Mouse (Mus musculus): ENCODE measurements around the gene Amer3. TPM values are rescaled to one million over a fixed set of nuclear protein-coding genes. Genes with fewer than 3 reads are reported as not detected.
"Not testable (repeated sequence)": the region's sequence is repeated elsewhere in the genome, so short reads cannot be mapped to it uniquely, and the experiment has no call there.

Gene Amer3
- total RNA-seq, 2 experiments from 2014 or later = not detected

- intact Hi-C loops (cut with DNase I; ENCODE audit: low total_unique reads) = no loop called here
- DNase-seq = no peak
These were observed 8.0 kb downstream of the Amer3 start for GRCm38 (mm10) chr1:34587298-34588096.

DNA sequence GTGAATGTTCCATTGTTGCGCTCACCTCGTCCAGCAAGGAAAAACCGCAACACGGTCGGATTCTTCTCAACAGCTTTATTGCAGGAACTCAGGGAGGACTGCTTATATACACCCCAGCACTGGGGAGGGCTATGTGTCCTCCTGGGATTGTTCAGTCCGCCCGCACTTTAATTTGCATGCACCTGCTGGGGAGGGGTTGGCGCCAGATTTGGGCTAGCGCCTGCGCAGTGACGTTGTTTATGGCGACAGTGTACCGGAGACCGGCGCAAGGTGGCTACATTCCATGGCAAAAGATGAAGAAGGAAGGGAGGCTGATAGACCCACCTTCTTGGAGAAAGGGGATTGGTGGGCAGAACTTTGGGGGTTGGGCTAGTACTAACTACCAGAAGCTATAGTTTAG is 20.5 kb downstream of the Amer3 start:
- no peak for DNase-seq
- intact Hi-C loops (cut with DNase I; ENCODE audit: low total_unique reads) = no loop called here

DNA sequence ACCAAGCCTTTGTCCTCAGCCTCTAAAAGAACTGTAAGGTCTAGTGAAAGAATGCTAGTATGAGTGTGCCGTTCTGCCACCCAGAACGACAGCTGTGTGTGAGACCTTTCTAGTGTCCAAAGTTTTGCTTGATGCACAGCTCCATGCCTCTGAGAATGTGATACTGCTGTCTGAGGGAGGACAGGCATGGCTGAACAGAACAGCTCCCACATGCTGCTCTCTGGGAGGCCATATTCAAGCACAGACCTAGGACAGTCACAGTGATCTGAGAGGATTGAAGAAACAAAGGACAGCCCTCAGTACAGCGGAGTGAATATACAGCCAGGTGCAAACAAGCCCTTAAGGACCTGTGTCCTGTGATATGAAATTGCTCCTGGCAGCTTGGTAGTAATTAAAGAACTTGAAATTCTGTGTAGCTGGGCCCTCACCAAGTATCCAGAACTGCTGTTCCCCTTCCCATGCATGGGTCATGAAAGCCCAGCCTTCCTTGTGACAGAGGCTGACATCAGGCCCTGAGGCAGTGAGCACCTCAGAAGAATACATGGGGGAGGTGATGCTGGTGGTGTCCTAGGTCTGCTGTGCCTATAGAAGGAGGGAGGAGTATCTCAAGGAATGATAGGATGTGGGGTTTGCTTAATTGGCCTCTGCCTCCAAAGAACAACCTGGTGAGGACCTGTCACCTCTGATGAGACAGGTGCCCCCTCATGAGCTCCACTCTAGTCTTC is 22.0 kb downstream of the Amer3 start:
- DNase-seq = no peak
- intact Hi-C loops (cut with DNase I; ENCODE audit: low total_unique reads) = no loop called here

- intact Hi-C loops (cut with DNase I; ENCODE audit: low total_unique reads) = no loop called here
These were observed 22.9 kb downstream of the Amer3 start for GRCm38 (mm10) chr1:34602363-34602762.

DNA sequence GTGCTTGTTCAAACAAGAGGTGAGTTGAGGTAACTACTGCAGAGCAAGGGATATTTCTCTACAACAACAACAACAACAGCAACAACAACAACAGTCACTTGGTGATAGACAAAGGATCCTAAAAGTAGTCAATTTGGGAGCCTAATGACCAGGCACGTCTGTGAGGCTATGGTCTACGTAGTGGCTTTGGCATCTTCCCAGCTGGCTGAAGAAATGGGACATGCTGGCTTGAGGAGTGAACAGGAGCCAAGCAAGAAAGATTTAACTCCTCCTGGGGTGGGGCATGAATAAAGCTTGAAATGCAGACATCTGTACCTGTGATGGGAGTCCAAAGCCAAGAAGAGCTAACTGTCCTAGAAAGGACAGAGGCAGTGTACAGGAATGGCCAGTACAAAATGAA is 34.3 kb downstream of the Amer3 start:
- DNase-seq = no peak

More at GRCm38 (mm10) chr1:34602363-34602762, 22.9 kb downstream of the Amer3 start:
- DNase-seq = peak; percentile 49

GRCm38 (mm10) chr1:34620116-34620515 is 40.7 kb downstream of the Amer3 start:
- DNase-seq; intact Hi-C loops (cut with DNase I; ENCODE audit: low total_unique reads): not testable (repeated sequence)

More for the DNA sequence above, 34.3 kb downstream of the Amer3 start:
- intact Hi-C loops (cut with DNase I; ENCODE audit: low total_unique reads) = no loop called here

DNA sequence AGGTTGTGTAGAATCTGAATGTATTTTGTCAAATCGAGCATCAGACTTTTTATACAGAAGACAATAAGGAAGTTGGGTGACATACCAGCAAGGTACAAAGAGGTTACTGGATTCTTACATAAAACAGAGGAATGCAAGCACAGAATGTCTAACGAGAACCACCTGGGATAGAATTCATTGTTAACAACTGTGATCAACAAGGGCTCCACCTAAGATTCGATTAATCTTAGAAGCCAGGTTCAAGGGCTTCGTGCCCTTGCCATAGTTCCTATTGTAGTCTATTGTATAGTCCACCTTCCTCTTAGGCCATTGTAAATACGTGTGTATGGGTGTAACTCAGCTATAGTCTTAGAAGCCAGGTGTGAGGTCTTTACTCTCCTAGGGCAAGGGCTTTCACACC is 41.3 kb downstream of the Amer3 start:
- intact Hi-C loops (cut with DNase I; ENCODE audit: low total_unique reads); DNase-seq: not testable (repeated sequence)

DNA sequence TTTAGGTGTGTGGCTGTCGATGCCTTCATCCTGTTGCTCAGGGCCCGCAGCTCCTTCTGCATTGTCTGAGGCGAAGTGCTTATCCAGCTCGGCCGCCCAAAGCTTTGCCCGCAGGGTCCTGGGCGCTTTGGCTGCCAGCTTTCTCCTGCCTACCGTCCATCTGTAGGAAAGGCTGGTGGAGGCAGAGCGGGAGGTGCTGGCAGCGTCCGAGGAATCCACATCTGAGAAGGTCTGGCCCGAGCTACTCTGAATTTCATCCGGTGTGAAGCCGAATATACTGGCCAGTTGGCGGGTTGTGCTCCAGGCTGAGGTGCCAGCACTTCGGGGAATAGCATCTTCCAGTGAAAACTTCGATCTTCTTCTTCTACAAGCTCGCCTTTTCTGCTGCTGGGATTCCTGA is 56.3 kb downstream of the Amer3 start:
- intact Hi-C loops (cut with DNase I; ENCODE audit: low total_unique reads) = no loop called here

More for the DNA sequence above, 56.3 kb downstream of the Amer3 start:
- peak; percentile 10 for DNase-seq

Other genes with a start within 250 kb of the Amer3 start
- gene Ccdc115, start 140.0 kb upstream of the Amer3 start, total RNA-seq (2021) = 10 to 100 TPM; 11.3 to 13.0 TPM
- gene Imp4, start 139.8 kb upstream of the Amer3 start, total RNA-seq (2021) = 10 to 100 TPM; 15.2 to 15.7 TPM
- 1 to 10 TPM; 2.6 to 3.1 TPM for gene Ptpn18, start 119.9 kb upstream of the Amer3 start, total RNA-seq (2021)
- gene Prss39, start 81.2 kb upstream of the Amer3 start, total RNA-seq (2021) = not detected
- gene Cfc1, start 44.0 kb upstream of the Amer3 start, total RNA-seq (2021) = not detected
- gene Prss40, start 18.7 kb upstream of the Amer3 start, total RNA-seq (2021) = not detected

Data from gastrocnemius, postnatal 14 days (tissue).